Mouse (Mus musculus): ENCODE results near the gene Zbtb9. TPM values are rescaled to one million over a fixed set of nuclear protein-coding genes. Genes with fewer than 3 reads are reported as not detected.

The Zbtb9 gene
- polyA plus RNA-seq, 1 experiment from 2014 or later: 12.8 TPM

DNA sequence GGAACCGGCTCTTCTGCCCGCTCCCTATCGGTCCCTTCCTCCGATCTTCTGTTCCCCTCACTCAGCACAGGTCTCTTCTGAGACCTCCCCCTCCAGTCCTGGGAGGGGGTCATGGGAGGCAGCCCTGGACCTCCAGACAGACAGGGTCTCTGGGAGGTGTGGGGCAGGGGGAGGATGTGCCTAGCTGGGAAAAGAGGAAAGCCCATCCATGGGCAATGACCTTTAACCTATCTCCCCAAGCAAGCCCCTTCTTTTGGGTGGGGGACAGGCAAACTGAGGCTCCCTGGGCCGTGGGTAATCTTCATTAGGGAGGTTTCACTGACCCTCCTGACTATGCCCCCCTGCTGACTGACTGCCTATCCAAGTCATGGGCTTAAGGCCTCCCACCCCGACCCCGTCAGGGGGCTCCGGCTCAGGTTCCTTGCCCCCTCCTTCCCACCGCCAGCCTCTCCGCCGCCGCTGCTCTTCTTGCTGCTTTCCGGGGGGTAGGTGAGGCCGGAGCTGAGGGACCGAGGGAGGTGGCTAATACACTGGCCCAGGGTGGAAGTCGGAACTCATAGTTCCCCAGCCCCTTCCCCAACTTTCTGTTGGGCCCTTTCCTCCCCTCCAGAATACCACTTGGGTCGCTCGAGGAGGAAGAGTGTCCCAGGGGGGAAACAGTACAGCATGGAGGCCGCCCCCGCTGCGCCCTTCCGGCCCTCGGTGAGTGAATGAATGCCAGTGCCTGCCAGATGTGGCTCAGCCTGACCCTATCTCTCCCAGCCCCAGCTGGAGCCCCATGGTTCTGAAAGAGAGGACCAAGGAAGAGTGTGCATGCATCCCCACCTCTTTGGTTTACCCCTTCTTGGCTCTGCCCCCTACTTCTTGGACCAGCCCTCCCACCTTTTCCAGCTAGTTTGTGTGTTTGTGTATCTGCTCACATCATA, 20.8 kb upstream of the Zbtb9 start:
- peak overlapping the region; percentile 55 for H3K4me2 ChIP-seq (replicated peaks; ENCODE audit: low read depth, low read length)
- peaks cover 24% of the 10 kb centered on the region for H3K36me3 ChIP-seq (ENCODE audit: control insufficient read depth, insufficient read depth, low read length)
- peak overlapping the region; percentile 34 for H3K4me3 ChIP-seq (ENCODE audit: low read length)
- peaks cover 59% of the 10 kb centered on the region for H3K4me1 ChIP-seq (ENCODE audit: control insufficient read depth, insufficient read depth, low read length)
- peak overlapping the region; percentile 52; the same call in 1 of the 2 replicates for H3K9ac ChIP-seq (ENCODE audit: low read depth, low read length)
- H3K27me3 ChIP-seq (ENCODE audit: control insufficient read depth, insufficient read depth, low read length): no peaks in the 10 kb centered on the region
- no peak overlapping the region for H3K27ac ChIP-seq (ENCODE audit: low read depth, low read length)
- H3K9me3 ChIP-seq (ENCODE audit: control insufficient read depth, low read length): no peaks in the 10 kb centered on the region
- peak; percentile 15; the same call in 1 of the 2 replicates for ATAC-seq (ENCODE audit: low FRiP score, low TSS enrichment)
- WGBS: 8% methylated on average over 22 of the region's 23 CpGs

DNA sequence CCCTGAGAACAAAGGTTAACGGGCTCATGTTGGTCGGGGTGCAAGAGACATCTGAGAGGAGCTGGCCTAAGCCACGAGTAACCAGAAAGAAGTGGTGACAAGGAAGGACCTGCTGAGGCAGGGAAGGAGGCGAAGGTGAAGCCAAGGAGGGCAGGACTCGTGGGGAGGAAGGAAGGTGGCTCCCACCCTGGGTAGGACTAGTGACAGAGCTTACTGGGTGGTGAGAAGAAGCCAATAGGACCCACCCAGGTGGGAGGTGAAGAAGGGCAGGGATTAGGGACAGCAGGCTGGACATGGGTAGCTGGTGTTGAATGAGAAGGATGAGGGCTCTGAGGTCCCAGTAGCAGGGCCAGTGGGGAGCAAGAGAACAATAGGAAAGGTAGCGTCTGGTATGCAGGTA, 19.8 kb upstream of the Zbtb9 start:
- ATAC-seq (ENCODE audit: low FRiP score, low TSS enrichment): no peak
- Histone ChIP-seq H3K36me3 (ENCODE audit: control insufficient read depth, insufficient read depth, low read length) (peaks cover 33% of the 10 kb centered on the region), H3K27ac (ENCODE audit: low read depth, low read length) (no peak overlapping the region), H3K4me1 (ENCODE audit: control insufficient read depth, insufficient read depth, low read length) (peaks cover 53% of the 10 kb centered on the region), H3K4me2 (replicated peaks; ENCODE audit: low read depth, low read length) (peak overlapping the region; percentile 55), H3K9ac (ENCODE audit: low read depth, low read length) (no peak overlapping the region), H3K27me3 (ENCODE audit: control insufficient read depth, insufficient read depth, low read length) (no peaks in the 10 kb centered on the region), H3K4me3 (ENCODE audit: low read length) (peak overlapping the region; percentile 34; the same call in 1 of the 2 replicates), H3K9me3 (ENCODE audit: control insufficient read depth, low read length) (no peaks in the 10 kb centered on the region)
- WGBS: 24% methylated on average over 6 of the region's 6 CpGs

DNA sequence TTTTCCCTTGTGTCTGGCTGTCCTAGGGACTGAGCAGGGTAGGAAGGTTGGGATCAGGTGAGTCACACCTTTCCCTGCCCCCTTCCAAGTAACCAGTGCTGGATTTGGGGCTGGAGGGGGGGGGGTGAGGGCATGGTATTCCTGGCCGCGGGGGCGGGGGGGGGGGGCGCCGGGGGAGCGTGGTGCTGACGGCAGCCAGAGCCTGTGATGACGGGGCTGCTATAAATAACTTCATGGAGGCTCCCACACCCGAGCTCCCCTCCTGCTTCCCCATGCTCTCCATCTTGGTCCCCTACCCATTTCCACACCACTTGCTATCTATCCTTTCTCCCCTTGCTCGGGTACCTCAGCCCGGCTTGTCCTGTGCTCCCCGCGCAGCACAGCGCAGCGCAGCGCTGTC, 19.2 kb upstream of the Zbtb9 start:
- H3K27me3 ChIP-seq (ENCODE audit: control insufficient read depth, insufficient read depth, low read length): no peaks in the 10 kb centered on the region
- no peak overlapping the region for H3K9ac ChIP-seq (ENCODE audit: low read depth, low read length)
- ATAC-seq (ENCODE audit: low FRiP score, low TSS enrichment): no peak
- 18% methylated on average over 12 of the region's 16 CpGs for WGBS
- H3K36me3 ChIP-seq (ENCODE audit: control insufficient read depth, insufficient read depth, low read length): peaks cover 38% of the 10 kb centered on the region
- H3K4me1 ChIP-seq (ENCODE audit: control insufficient read depth, insufficient read depth, low read length): peaks cover 53% of the 10 kb centered on the region
- H3K27ac ChIP-seq (ENCODE audit: low read depth, low read length): no peak overlapping the region
- H3K4me3 ChIP-seq (ENCODE audit: low read length): no peak overlapping the region
- peak overlapping the region; percentile 55 for H3K4me2 ChIP-seq (replicated peaks; ENCODE audit: low read depth, low read length)
- no peaks in the 10 kb centered on the region for H3K9me3 ChIP-seq (ENCODE audit: control insufficient read depth, low read length)

- no peaks in the 10 kb centered on the region for H3K9me3 ChIP-seq (ENCODE audit: control insufficient read depth, low read length)
- WGBS: 86% methylated on average over 5 of the region's 5 CpGs
- H3K4me3 ChIP-seq (ENCODE audit: low read length): no peak overlapping the region
- no peak overlapping the region for H3K4me2 ChIP-seq (replicated peaks; ENCODE audit: low read depth, low read length)
- H3K9ac ChIP-seq (ENCODE audit: low read depth, low read length): no peak overlapping the region
- H3K36me3 ChIP-seq (ENCODE audit: control insufficient read depth, insufficient read depth, low read length): peaks cover 57% of the 10 kb centered on the region
- no peak for ATAC-seq (ENCODE audit: low FRiP score, low TSS enrichment)
- H3K4me1 ChIP-seq (ENCODE audit: control insufficient read depth, insufficient read depth, low read length): peaks cover 29% of the 10 kb centered on the region
- no peak overlapping the region for H3K27ac ChIP-seq (ENCODE audit: low read depth, low read length)
- H3K27me3 ChIP-seq (ENCODE audit: control insufficient read depth, insufficient read depth, low read length): no peaks in the 10 kb centered on the region
Measured at GRCm38 (mm10) chr17:26956309-26956708, 16.7 kb upstream of the Zbtb9 start.

DNA sequence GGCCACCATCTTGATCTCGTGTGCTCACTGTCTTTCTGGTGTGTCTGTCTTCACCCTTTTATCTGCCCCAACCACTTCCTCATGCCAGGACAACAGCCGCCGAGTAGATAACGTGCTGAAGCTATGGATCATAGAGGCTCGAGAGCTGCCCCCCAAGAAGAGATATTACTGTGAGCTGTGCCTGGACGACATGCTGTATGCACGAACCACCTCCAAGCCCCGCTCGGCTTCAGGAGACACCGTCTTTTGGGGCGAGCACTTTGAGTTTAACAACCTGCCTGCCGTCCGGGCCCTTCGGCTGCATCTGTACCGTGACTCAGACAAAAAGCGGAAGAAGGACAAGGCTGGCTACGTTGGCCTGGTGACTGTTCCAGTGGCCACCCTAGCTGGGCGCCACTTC, 16.1 kb upstream of the Zbtb9 start:
- Histone ChIP-seq H3K4me1 (ENCODE audit: control insufficient read depth, insufficient read depth, low read length) (peaks cover 23% of the 10 kb centered on the region), H3K4me3 (ENCODE audit: low read length) (no peak overlapping the region), H3K9ac (ENCODE audit: low read depth, low read length) (no peak overlapping the region), H3K36me3 (ENCODE audit: control insufficient read depth, insufficient read depth, low read length) (peaks cover 63% of the 10 kb centered on the region), H3K4me2 (replicated peaks; ENCODE audit: low read depth, low read length) (no peak overlapping the region), H3K27ac (ENCODE audit: low read depth, low read length) (no peak overlapping the region), H3K9me3 (ENCODE audit: control insufficient read depth, low read length) (no peaks in the 10 kb centered on the region), H3K27me3 (ENCODE audit: control insufficient read depth, insufficient read depth, low read length) (no peaks in the 10 kb centered on the region)
- 91% methylated on average over 18 of the region's 18 CpGs for WGBS
- ATAC-seq (ENCODE audit: low FRiP score, low TSS enrichment): no peak

- H3K4me3 ChIP-seq (ENCODE audit: low read length): no peak overlapping the region
- no peak for ATAC-seq (ENCODE audit: low FRiP score, low TSS enrichment)
- H3K4me1 ChIP-seq (ENCODE audit: control insufficient read depth, insufficient read depth, low read length): peaks cover 13% of the 10 kb centered on the region
- peaks cover 73% of the 10 kb centered on the region for H3K36me3 ChIP-seq (ENCODE audit: control insufficient read depth, insufficient read depth, low read length)
- H3K4me2 ChIP-seq (replicated peaks; ENCODE audit: low read depth, low read length): no peak overlapping the region
- H3K27me3 ChIP-seq (ENCODE audit: control insufficient read depth, insufficient read depth, low read length): no peaks in the 10 kb centered on the region
- WGBS: 93% methylated on average over 5 of the region's 5 CpGs
- H3K9ac ChIP-seq (ENCODE audit: low read depth, low read length): no peak overlapping the region
- H3K27ac ChIP-seq (ENCODE audit: low read depth, low read length): no peak overlapping the region
- H3K9me3 ChIP-seq (ENCODE audit: control insufficient read depth, low read length): no peaks in the 10 kb centered on the region
Measured at GRCm38 (mm10) chr17:26957872-26958271, 15.1 kb upstream of the Zbtb9 start.

- ATAC-seq (ENCODE audit: low FRiP score, low TSS enrichment): no peak
- Histone ChIP-seq H3K9ac (ENCODE audit: low read depth, low read length) (no peak overlapping the region), H3K27me3 (ENCODE audit: control insufficient read depth, insufficient read depth, low read length) (no peaks in the 10 kb centered on the region), H3K27ac (ENCODE audit: low read depth, low read length) (no peak overlapping the region), H3K4me1 (ENCODE audit: control insufficient read depth, insufficient read depth, low read length) (peaks cover 3% of the 10 kb centered on the region; the same call in 1 of the 2 replicates), H3K4me3 (ENCODE audit: low read length) (no peak overlapping the region), H3K4me2 (replicated peaks; ENCODE audit: low read depth, low read length) (no peak overlapping the region), H3K9me3 (ENCODE audit: control insufficient read depth, low read length) (no peaks in the 10 kb centered on the region), H3K36me3 (ENCODE audit: control insufficient read depth, insufficient read depth, low read length) (peaks cover 80% of the 10 kb centered on the region)
- WGBS: 49% methylated on average over 5 of the region's 5 CpGs
Measured at GRCm38 (mm10) chr17:26958880-26959279, 14.1 kb upstream of the Zbtb9 start.

DNA sequence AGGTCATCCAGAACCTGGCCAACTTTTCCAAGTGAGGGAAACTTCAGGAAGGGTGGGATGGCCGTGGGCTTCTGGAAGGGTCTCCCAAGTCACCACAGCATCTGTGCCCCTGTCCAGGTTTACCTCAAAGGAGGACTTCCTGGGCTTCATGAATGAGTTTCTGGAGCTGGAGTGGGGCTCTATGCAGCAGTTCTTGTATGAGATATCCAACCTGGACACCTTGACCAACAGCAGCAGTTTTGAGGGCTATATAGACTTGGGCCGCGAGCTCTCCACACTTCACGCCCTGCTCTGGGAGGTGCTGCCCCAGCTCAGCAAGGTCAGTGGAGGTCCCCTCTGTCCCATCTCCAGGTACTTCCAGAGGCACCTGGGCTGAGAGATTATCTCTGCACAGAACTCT, 13.2 kb upstream of the Zbtb9 start:
- WGBS: 95% methylated on average over 4 of the region's 4 CpGs
- no peak overlapping the region for H3K4me2 ChIP-seq (replicated peaks; ENCODE audit: low read depth, low read length)
- no peak overlapping the region for H3K4me3 ChIP-seq (ENCODE audit: low read length)
- peaks cover 88% of the 10 kb centered on the region for H3K36me3 ChIP-seq (ENCODE audit: control insufficient read depth, insufficient read depth, low read length)
- no peak overlapping the region for H3K9ac ChIP-seq (ENCODE audit: low read depth, low read length)
- no peak overlapping the region for H3K27ac ChIP-seq (ENCODE audit: low read depth, low read length)
- no peak for ATAC-seq (ENCODE audit: low FRiP score, low TSS enrichment)
- no peaks in the 10 kb centered on the region for H3K9me3 ChIP-seq (ENCODE audit: control insufficient read depth, low read length)
- no peaks in the 10 kb centered on the region for H3K4me1 ChIP-seq (ENCODE audit: control insufficient read depth, insufficient read depth, low read length)
- H3K27me3 ChIP-seq (ENCODE audit: control insufficient read depth, insufficient read depth, low read length): no peaks in the 10 kb centered on the region

DNA sequence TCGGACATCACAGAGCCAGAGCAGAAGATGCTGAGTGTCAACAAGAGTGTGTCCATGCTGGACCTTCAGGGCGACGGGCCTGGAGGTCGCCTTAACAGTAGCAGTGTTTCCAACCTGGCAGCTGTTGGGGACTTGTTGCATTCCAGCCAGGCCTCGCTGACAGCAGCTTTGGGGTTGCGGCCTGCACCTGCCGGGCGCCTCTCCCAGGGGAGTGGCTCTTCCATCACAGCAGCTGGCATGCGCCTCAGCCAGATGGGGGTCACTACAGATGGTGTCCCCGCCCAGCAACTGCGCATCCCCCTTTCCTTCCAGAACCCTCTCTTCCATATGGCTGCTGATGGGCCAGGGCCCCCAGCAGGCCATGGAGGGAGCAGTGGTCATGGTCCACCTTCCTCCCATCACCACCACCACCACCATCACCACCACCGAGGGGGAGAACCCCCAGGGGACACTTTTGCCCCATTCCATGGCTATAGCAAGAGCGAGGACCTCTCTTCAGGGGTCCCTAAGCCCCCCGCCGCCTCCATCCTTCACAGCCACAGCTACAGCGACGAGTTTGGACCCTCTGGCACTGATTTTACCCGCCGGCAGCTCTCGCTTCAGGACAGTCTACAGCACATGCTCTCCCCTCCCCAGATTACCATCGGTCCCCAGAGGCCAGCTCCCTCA, 11.3 kb upstream of the Zbtb9 start:
- Histone ChIP-seq H3K27me3 (ENCODE audit: control insufficient read depth, insufficient read depth, low read length) (no peaks in the 10 kb centered on the region), H3K4me3 (ENCODE audit: low read length) (no peak overlapping the region), H3K27ac (ENCODE audit: low read depth, low read length) (no peak overlapping the region), H3K4me2 (replicated peaks; ENCODE audit: low read depth, low read length) (no peak overlapping the region), H3K4me1 (ENCODE audit: control insufficient read depth, insufficient read depth, low read length) (no peaks in the 10 kb centered on the region), H3K36me3 (ENCODE audit: control insufficient read depth, insufficient read depth, low read length) (peaks cover 89% of the 10 kb centered on the region), H3K9ac (ENCODE audit: low read depth, low read length) (no peak overlapping the region), H3K9me3 (ENCODE audit: control insufficient read depth, low read length) (no peaks in the 10 kb centered on the region)
- WGBS: 94% methylated on average over 21 of the region's 21 CpGs
- no peak for ATAC-seq (ENCODE audit: low FRiP score, low TSS enrichment)
